Mouse (Mus musculus) B cell, adult 67 days (primary cell): ENCODE data around the gene Olfr338. TPM values are rescaled to one million over a fixed set of nuclear protein-coding genes. Genes with fewer than 3 reads are reported as not detected.

Source experiments
- total RNA-seq, 2 experiments: library from RNA; stranded (reverse); gene quantifications; 4 replicates each; pipeline ENCODE4 v1.2.4; 2023

Olfr338 gene
- not detected for total RNA-seq

GRCm38 (mm10) chr2:36373219-36373618 is at the start of gene Olfr338:
Gene Olfr338, plus strand, starts transcription at chr2:36373519.

DNA sequence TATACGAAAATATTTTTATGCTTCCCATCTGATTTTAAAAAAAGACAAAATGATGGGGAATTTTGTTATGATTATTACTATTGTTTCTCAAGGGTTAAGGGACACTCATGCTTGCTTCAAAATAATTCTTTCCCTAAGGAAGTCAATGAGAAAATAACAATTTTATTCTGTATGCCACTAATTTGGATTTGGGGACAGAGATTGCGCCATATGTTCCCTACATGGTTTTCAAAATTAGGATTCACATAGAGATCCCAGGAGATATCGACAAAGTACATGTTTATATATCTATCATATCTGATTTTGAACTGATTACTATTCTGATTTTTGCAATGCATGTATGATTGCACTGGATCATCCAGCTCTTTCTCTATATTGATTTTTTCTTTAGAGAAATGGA is 45.3 kb downstream of the Olfr338 start, which contains the start of gene Olfr339:
Gene Olfr339, plus strand, starts transcription at position 301 of the 400 bp plus-strand sequence.

Other genes starting within 250 kb of the Olfr338 start
- gene Mrrf, start 237.1 kb upstream of the Olfr338 start, total RNA-seq: 10 to 100 TPM; 17.4 to 17.9 TPM
- 10 to 100 TPM; 39.6 to 41.3 TPM for gene Rbm18, start 236.7 kb upstream of the Olfr338 start, total RNA-seq
- gene Ptgs1, start 143.1 kb upstream of the Olfr338 start, total RNA-seq: under 1 TPM; 0.39 to 0.84 TPM
- not detected for gene Olfr339, start 45.4 kb downstream of the Olfr338 start, total RNA-seq
- not detected for gene Olfr340, start 79.1 kb downstream of the Olfr338 start, total RNA-seq
- gene Olfr341, start 108.9 kb downstream of the Olfr338 start, total RNA-seq: not detected
- not detected for gene Olfr342, start 151.5 kb downstream of the Olfr338 start, total RNA-seq
- gene Olfr344, start 193.1 kb downstream of the Olfr338 start, total RNA-seq: not detected